Mouse (Mus musculus): ENCODE results near the gene Arap1. TPM values are rescaled to one million over a fixed set of nuclear protein-coding genes. Genes with fewer than 3 reads are reported as not detected.

Gene Arap1
- polyA plus RNA-seq, 1 experiment from 2014 or later = 22.5 TPM

GRCm38 (mm10) chr7:101403831-101404230 lies 56.0 kb downstream of the Arap1 start:
- no peak for ATAC-seq (ENCODE audit: low read depth)
- Histone ChIP-seq H3K9ac (ENCODE audit: low read depth, low read length) (no peak overlapping the region), H3K4me3 (ENCODE audit: low read depth, low read length) (no peak overlapping the region), H3K4me1 (ENCODE audit: control insufficient read depth, low read depth, low read length) (no peaks in the 10 kb centered on the region), H3K27me3 (ENCODE audit: control insufficient read depth, insufficient read depth, low read depth, low read length) (no peaks in the 10 kb centered on the region), H3K9me3 (replicated peaks; ENCODE audit: control insufficient read depth, low read length) (no peaks in the 10 kb centered on the region), H3K4me2 (ENCODE audit: low read depth, low read length) (no peak overlapping the region), H3K27ac (ENCODE audit: low read length) (no peak overlapping the region), H3K36me3 (ENCODE audit: control insufficient read depth, insufficient read depth) (peaks cover 23% of the 10 kb centered on the region)
- WGBS (ENCODE audit: insufficient replicate concordance) = 88% methylated on average over 5 of the region's 5 CpGs

- no peak for ATAC-seq (ENCODE audit: low read depth)
- Histone ChIP-seq H3K4me3 (ENCODE audit: low read depth, low read length) (no peak within 1 kb of the TSS), H3K4me1 (ENCODE audit: control insufficient read depth, low read depth, low read length) (peaks cover 11% of the 10 kb centered on the region), H3K27ac (ENCODE audit: low read length) (no peak within 1 kb of the TSS), H3K36me3 (ENCODE audit: control insufficient read depth, insufficient read depth) (peaks cover 12% of the 10 kb centered on the region), H3K4me2 (ENCODE audit: low read depth, low read length) (no peak within 1 kb of the TSS), H3K9ac (ENCODE audit: low read depth, low read length) (no peak within 1 kb of the TSS), H3K27me3 (ENCODE audit: control insufficient read depth, insufficient read depth, low read depth, low read length) (no peaks in the 10 kb centered on the region), H3K9me3 (replicated peaks; ENCODE audit: control insufficient read depth, low read length) (no peaks in the 10 kb centered on the region)
- 58% methylated on average over 11 of the region's 11 CpGs for WGBS (ENCODE audit: insufficient replicate concordance)
Observed at GRCm38 (mm10) chr7:101410267-101410936, 62.5 kb downstream of the Arap1 start, which contains the start of gene Gm45837. Gm45837 (plus strand) TSS chr7:101410886.

- Histone ChIP-seq H3K4me1 (ENCODE audit: control insufficient read depth, low read depth, low read length) (peaks cover 15% of the 10 kb centered on the region), H3K27ac (ENCODE audit: low read length) (no peak overlapping the region), H3K27me3 (ENCODE audit: control insufficient read depth, insufficient read depth, low read depth, low read length) (peaks cover 4% of the 10 kb centered on the region), H3K36me3 (ENCODE audit: control insufficient read depth, insufficient read depth) (peaks cover 12% of the 10 kb centered on the region), H3K9me3 (replicated peaks; ENCODE audit: control insufficient read depth, low read length) (no peaks in the 10 kb centered on the region), H3K9ac (ENCODE audit: low read depth, low read length) (no peak overlapping the region), H3K4me2 (ENCODE audit: low read depth, low read length) (no peak overlapping the region), H3K4me3 (ENCODE audit: low read depth, low read length) (no peak overlapping the region)
- ATAC-seq (ENCODE audit: low read depth) = 0 out of 2 replicates have a peak, but pooled peaks have one; percentile 22
Observed at GRCm38 (mm10) chr7:101412796-101413195, 64.9 kb downstream of the Arap1 start.

GRCm38 (mm10) chr7:101414209-101414608 lies 66.3 kb downstream of the Arap1 start:
- Histone ChIP-seq H3K9ac (ENCODE audit: low read depth, low read length) (no peak overlapping the region), H3K27ac (ENCODE audit: low read length) (no peak overlapping the region), H3K4me2 (ENCODE audit: low read depth, low read length) (no peak overlapping the region), H3K4me3 (ENCODE audit: low read depth, low read length) (no peak overlapping the region), H3K4me1 (ENCODE audit: control insufficient read depth, low read depth, low read length) (peaks cover 15% of the 10 kb centered on the region), H3K27me3 (ENCODE audit: control insufficient read depth, insufficient read depth, low read depth, low read length) (peaks cover 6% of the 10 kb centered on the region), H3K36me3 (ENCODE audit: control insufficient read depth, insufficient read depth) (peaks cover 1% of the 10 kb centered on the region), H3K9me3 (replicated peaks; ENCODE audit: control insufficient read depth, low read length) (no peaks in the 10 kb centered on the region)
- ATAC-seq (ENCODE audit: low read depth) = no peak
- 66% methylated on average over 4 of the region's 4 CpGs for WGBS (ENCODE audit: insufficient replicate concordance)

GRCm38 (mm10) chr7:101414661-101415511 lies 67.0 kb downstream of the Arap1 start:
- WGBS (ENCODE audit: insufficient replicate concordance) = 35% methylated on average over 7 of the region's 7 CpGs
- peak; percentile 75 for ATAC-seq (ENCODE audit: low read depth)
- Histone ChIP-seq H3K9me3 (replicated peaks; ENCODE audit: control insufficient read depth, low read length) (no peaks in the 10 kb centered on the region), H3K9ac (ENCODE audit: low read depth, low read length) (no peak overlapping the region), H3K27ac (ENCODE audit: low read length) (no peak overlapping the region), H3K4me1 (ENCODE audit: control insufficient read depth, low read depth, low read length) (peaks cover 15% of the 10 kb centered on the region), H3K4me3 (ENCODE audit: low read depth, low read length) (no peak overlapping the region), H3K27me3 (ENCODE audit: control insufficient read depth, insufficient read depth, low read depth, low read length) (peaks cover 6% of the 10 kb centered on the region), H3K36me3 (ENCODE audit: control insufficient read depth, insufficient read depth) (no peaks in the 10 kb centered on the region), H3K4me2 (ENCODE audit: low read depth, low read length) (no peak overlapping the region)

GRCm38 (mm10) chr7:101415512-101416100 lies 67.7 kb downstream of the Arap1 start:
- 44% methylated on average over 8 of the region's 8 CpGs for WGBS (ENCODE audit: insufficient replicate concordance)
- Histone ChIP-seq H3K27ac (ENCODE audit: low read length) (no peak overlapping the region), H3K4me2 (ENCODE audit: low read depth, low read length) (no peak overlapping the region), H3K4me3 (ENCODE audit: low read depth, low read length) (no peak overlapping the region), H3K9me3 (replicated peaks; ENCODE audit: control insufficient read depth, low read length) (no peaks in the 10 kb centered on the region), H3K9ac (ENCODE audit: low read depth, low read length) (no peak overlapping the region), H3K27me3 (ENCODE audit: control insufficient read depth, insufficient read depth, low read depth, low read length) (peaks cover 6% of the 10 kb centered on the region), H3K36me3 (ENCODE audit: control insufficient read depth, insufficient read depth) (no peaks in the 10 kb centered on the region), H3K4me1 (ENCODE audit: control insufficient read depth, low read depth, low read length) (peaks cover 15% of the 10 kb centered on the region)
- no peak for ATAC-seq (ENCODE audit: low read depth)

- Histone ChIP-seq H3K4me3 (ENCODE audit: low read depth, low read length) (no peak overlapping the region), H3K27me3 (ENCODE audit: control insufficient read depth, insufficient read depth, low read depth, low read length) (peaks cover 6% of the 10 kb centered on the region), H3K9ac (ENCODE audit: low read depth, low read length) (no peak overlapping the region), H3K4me2 (ENCODE audit: low read depth, low read length) (no peak overlapping the region), H3K36me3 (ENCODE audit: control insufficient read depth, insufficient read depth) (no peaks in the 10 kb centered on the region), H3K4me1 (ENCODE audit: control insufficient read depth, low read depth, low read length) (peaks cover 15% of the 10 kb centered on the region), H3K27ac (ENCODE audit: low read length) (no peak overlapping the region), H3K9me3 (replicated peaks; ENCODE audit: control insufficient read depth, low read length) (no peaks in the 10 kb centered on the region)
- ATAC-seq (ENCODE audit: low read depth) = no peak
- WGBS (ENCODE audit: insufficient replicate concordance) = 44% methylated on average over 5 of the region's 5 CpGs
Observed at GRCm38 (mm10) chr7:101416391-101416790, 68.5 kb downstream of the Arap1 start.

GRCm38 (mm10) chr7:101419013-101419770 lies 71.3 kb downstream of the Arap1 start:
- Histone ChIP-seq H3K36me3 (ENCODE audit: control insufficient read depth, insufficient read depth) (no peaks in the 10 kb centered on the region), H3K27me3 (ENCODE audit: control insufficient read depth, insufficient read depth, low read depth, low read length) (peaks cover 6% of the 10 kb centered on the region), H3K4me2 (ENCODE audit: low read depth, low read length) (no peak overlapping the region)

More at GRCm38 (mm10) chr7:101419013-101419770, 71.3 kb downstream of the Arap1 start:
- ATAC-seq (ENCODE audit: low read depth) = no peak
- 4% methylated on average over 27 of the region's 27 CpGs for WGBS (ENCODE audit: insufficient replicate concordance)
- Histone ChIP-seq H3K27ac (ENCODE audit: low read length) (no peak overlapping the region), H3K9me3 (replicated peaks; ENCODE audit: control insufficient read depth, low read length) (no peaks in the 10 kb centered on the region), H3K9ac (ENCODE audit: low read depth, low read length) (no peak overlapping the region), H3K4me3 (ENCODE audit: low read depth, low read length) (no peak overlapping the region), H3K4me1 (ENCODE audit: control insufficient read depth, low read depth, low read length) (peaks cover 15% of the 10 kb centered on the region)
